Mouse (Mus musculus) liver, embryonic 14.5 days (tissue): ENCODE data around the gene Cdh13.

Experiments
- CTCF ChIP-seq: IDR thresholded peaks from 2 replicates; pipeline ENCODE4 v1.5.1; 2016; ENCODE audit warnings: antibody characterized with exemption, low read depth, control low read depth
- EP300 ChIP-seq: IDR thresholded peaks from 2 replicates; pipeline ENCODE4 v1.6.1; 2016; ENCODE audit warnings: antibody characterized with exemption, low read depth

DNA sequence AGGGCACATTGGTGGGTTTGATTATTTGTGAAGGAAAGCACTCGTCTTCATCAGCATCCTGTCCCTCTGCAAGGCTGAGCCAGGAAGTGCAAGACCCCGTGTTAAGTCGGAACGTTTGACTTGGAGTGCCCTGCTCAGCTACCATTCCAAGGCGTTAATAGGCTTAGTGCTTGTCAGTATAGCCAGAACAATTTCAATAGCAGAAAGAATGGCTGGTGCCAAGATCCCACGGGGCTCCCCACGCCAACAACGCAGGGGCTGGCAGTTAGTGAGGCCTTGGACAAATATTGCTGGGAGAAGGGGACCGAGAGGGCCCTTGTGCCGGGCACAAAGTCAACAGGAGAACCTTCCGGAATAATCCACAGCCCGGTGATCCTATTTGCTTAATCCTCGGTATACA lies 897.1 kb downstream of the Cdh13 start:
- TF ChIP-seq CTCF (no peak), EP300 (no peak)
